Mouse (Mus musculus) midbrain, embryonic 12.5 days (tissue): ENCODE data around the gene Morn4. TPM values are rescaled to one million over a fixed set of nuclear protein-coding genes. Genes with fewer than 3 reads are reported as not detected.
A peak's percentile ranks its signal among the peaks of the same experiment; 100 is the strongest.

Source experiments
- ATAC-seq: fragments of 200-750 bp; cut with Nextera tagmentation; 2 replicates; pipeline ENCODE4 v1.8.0; 2017; ENCODE audit warnings: low read depth, moderate TSS enrichment, moderate library complexity; ENCODE audit not compliant: low FRiP score
- H3K27ac ChIP-seq: fragments of 300-500 bp; sonication (generic); replicated peaks from 2 replicates; pipeline ENCODE4 v1.5.1; 2016; ENCODE audit warnings: mild to moderate bottlenecking
- H3K27me3 ChIP-seq: fragments of 300-500 bp; sonication (generic); 2 replicates; pipeline ENCODE4 v1.6.1; 2016; ENCODE audit warnings: mild to moderate bottlenecking
- H3K36me3 ChIP-seq: fragments of 300-500 bp; sonication (generic); 2 replicates; pipeline ENCODE4 v1.6.1; 2016
- H3K4me1 ChIP-seq: fragments of 300-500 bp; sonication (generic); 2 replicates; pipeline ENCODE4 v1.6.1; 2016
- H3K4me2 ChIP-seq: fragments of 300-500 bp; sonication (generic); replicated peaks from 2 replicates; pipeline ENCODE4 v1.6.1; 2016; ENCODE audit warnings: mild to moderate bottlenecking, moderate library complexity
- H3K4me3 ChIP-seq: fragments of 300-500 bp; sonication (generic); 2 replicates; pipeline ENCODE4 v1.5.1; 2016; ENCODE audit warnings: mild to moderate bottlenecking
- H3K9ac ChIP-seq: fragments of 300-500 bp; sonication (generic); replicated peaks from 2 replicates; pipeline ENCODE4 v1.6.1; 2016; ENCODE audit warnings: mild to moderate bottlenecking, moderate library complexity
- H3K9me3 ChIP-seq: fragments of 300-500 bp; sonication (generic); 2 replicates; pipeline ENCODE4 v1.6.1; 2016; ENCODE audit warnings: mild to moderate bottlenecking
- WGBS: fragments of 180-500 bp; shearing (Covaris S2); methylation state at CpG from one replicate; pipeline ENCODE4 v1.1.7; 2016; 5-methylcytosine and 5-hydroxymethylcytosine counted together
- polyA plus RNA-seq: library from polyadenylated mRNA; unstranded; fragments of >200 nt; fragmentation: Nextera tagmentation; extraction: Ambion mirVana; gene quantifications from 2 replicates; pipeline ENCODE4 v1.2.1, GENCODE M21; 2016

The Morn4 gene
- polyA plus RNA-seq, 1 experiment from 2014 or later: 80.5 TPM

DNA sequence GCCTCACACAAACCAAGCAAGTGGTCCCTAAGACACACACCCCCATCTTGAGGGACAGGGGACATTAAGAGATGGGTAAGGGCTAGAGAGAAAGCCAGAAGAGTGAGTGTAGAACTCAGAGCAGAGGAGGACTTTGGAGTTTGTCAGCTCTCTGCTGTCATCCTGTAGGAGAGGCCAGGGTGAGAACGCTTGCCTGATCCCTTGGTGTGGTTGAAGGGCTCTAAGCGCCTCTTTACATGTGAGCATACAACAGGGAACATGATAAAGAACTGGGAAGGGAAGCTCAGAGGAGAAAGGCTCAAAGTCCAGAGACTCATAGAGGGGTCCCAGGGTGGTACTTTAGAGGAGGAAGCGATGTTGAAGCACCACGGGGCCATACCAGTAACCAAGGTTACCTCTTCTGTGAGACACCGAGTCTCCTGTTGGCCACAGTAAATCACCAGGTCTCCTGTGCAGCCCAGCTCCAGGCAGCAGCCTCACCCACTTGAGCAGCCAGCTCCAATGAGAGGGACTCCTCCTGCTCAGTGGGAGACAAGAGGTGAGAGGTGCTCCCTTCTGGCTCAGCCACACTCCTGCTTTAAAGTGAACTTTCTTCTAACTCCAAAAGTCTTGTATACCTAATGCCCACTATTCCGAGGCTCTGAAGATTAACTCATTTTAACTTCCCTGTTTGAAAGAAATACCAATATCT is 29.3 kb downstream of the Morn4 start:
- H3K4me2 ChIP-seq: no peak overlapping the region
- no peak overlapping the region for H3K27ac ChIP-seq
- no peaks in the 10 kb centered on the region for H3K9me3 ChIP-seq
- H3K27me3 ChIP-seq: no peaks in the 10 kb centered on the region
- WGBS: 80% methylated on average over 6 of the region's 6 CpGs
- no peak overlapping the region for H3K9ac ChIP-seq
- H3K4me1 ChIP-seq: no peaks in the 10 kb centered on the region
- ATAC-seq: no peak
- H3K36me3 ChIP-seq: no peaks in the 10 kb centered on the region
- H3K4me3 ChIP-seq: no peak overlapping the region

DNA sequence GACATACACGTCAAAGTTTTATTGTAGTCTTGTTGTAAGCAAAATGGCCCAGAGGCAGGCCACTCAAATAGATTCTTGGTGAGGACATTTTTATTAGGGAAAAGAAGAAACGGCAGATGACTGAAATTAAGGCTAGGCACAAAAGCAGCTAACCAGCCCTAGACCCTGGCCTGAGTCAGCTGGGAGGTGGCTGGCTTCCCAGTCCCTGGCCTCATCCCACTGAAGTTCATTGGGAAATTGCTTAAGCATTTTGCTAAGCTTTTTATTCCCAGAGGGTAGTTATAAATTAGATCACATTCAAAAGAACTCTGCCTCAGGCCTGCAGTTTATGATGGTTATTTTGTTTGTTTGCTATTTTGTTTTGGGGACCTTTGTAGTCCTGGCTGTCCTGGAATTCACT is 30.3 kb downstream of the Morn4 start:
- Histone ChIP-seq H3K9me3 (no peaks in the 10 kb centered on the region), H3K9ac (no peak overlapping the region), H3K27ac (no peak overlapping the region), H3K4me1 (no peaks in the 10 kb centered on the region), H3K4me3 (no peak overlapping the region), H3K36me3 (no peaks in the 10 kb centered on the region), H3K4me2 (no peak overlapping the region), H3K27me3 (no peaks in the 10 kb centered on the region)
- 86% methylated on average over 2 of the region's 2 CpGs for WGBS
- ATAC-seq: no peak

DNA sequence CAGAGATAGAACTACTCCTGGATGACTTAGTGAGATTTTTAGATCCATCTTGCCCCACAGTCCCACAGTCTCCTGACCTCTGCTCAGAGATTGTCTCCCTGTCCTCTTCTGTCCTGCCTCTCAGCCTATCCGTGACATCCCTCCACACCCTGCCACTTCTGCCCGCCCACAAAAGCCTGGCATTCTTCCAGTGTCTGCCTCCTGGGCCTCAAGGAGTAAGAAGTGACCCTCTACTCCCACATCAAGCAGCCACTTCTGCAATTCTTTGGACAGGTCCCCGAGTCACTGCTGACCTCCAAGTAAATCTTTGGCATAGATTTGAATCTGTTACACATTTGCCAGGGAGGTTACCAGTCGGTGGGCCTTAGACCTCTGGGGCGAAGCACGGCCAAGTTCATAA is 31.9 kb downstream of the Morn4 start:
- 84% methylated on average over 6 of the region's 6 CpGs for WGBS
- Histone ChIP-seq H3K9ac (no peak overlapping the region), H3K4me2 (no peak overlapping the region), H3K27ac (no peak overlapping the region), H3K9me3 (no peaks in the 10 kb centered on the region), H3K27me3 (no peaks in the 10 kb centered on the region), H3K4me3 (no peak overlapping the region), H3K36me3 (no peaks in the 10 kb centered on the region), H3K4me1 (no peaks in the 10 kb centered on the region)
- ATAC-seq: no peak

DNA sequence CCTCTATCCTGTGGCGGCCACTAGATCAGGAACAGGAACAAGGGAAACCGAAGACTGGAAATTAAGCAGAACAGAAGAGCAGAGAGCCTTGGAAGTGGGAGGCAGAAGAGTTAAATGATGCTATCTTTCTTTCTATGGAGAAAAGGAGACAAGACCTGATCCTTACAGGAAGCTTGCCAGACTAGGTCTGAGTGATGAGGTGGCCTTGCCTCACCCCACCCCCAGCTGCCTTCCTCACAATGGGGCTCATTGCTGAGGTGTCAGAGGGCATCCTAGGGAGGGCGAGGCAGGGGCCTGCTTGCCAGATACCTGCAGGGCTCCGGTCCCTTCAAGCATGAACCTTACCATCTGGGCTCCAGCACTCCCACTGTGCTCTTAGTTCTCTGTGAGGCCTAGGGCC is 34.2 kb downstream of the Morn4 start, which contains the start of gene 4933411K16Rik:
Gene 4933411K16Rik (plus strand): TSS at position 301 of the 400 bp plus-strand sequence.
- no peak within 1 kb of the TSS for H3K4me3 ChIP-seq
- H3K4me2 ChIP-seq: no peak within 1 kb of the TSS
- no peak within 1 kb of the TSS for H3K9ac ChIP-seq
- no peaks in the 10 kb centered on the region for H3K4me1 ChIP-seq
- no peak for ATAC-seq
- H3K9me3 ChIP-seq: no peaks in the 10 kb centered on the region
- no peaks in the 10 kb centered on the region for H3K27me3 ChIP-seq
- no peak within 1 kb of the TSS for H3K27ac ChIP-seq
- WGBS: 73% methylated on average over 4 of the region's 4 CpGs
- no peaks in the 10 kb centered on the region for H3K36me3 ChIP-seq

DNA sequence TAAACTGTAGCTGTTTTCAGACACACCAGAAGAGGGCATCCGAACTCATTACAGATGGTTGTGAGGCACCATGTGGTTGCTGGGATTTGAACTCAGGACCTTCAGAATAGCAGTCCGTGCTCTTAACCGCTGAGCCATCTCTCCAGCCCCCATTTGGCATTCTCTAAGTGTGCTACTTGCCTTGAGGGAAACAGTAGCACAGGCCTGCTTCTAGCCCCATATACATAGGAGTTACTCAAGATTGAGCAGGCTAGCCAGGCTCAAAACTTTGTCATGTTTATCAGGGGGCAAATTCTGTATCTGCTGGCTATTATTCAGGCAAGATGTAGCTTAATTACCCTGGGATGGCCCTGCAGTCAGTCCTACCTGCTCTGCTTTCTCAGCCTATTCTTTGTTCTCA is 34.8 kb downstream of the Morn4 start:
- H3K36me3 ChIP-seq: no peaks in the 10 kb centered on the region
- H3K4me3 ChIP-seq: no peak overlapping the region
- H3K9me3 ChIP-seq: no peaks in the 10 kb centered on the region
- H3K4me2 ChIP-seq: no peak overlapping the region
- H3K4me1 ChIP-seq: no peaks in the 10 kb centered on the region
- ATAC-seq: no peak
- no peak overlapping the region for H3K9ac ChIP-seq
- 85% methylated on average over 3 of the region's 3 CpGs for WGBS
- no peak overlapping the region for H3K27ac ChIP-seq
- no peaks in the 10 kb centered on the region for H3K27me3 ChIP-seq

DNA sequence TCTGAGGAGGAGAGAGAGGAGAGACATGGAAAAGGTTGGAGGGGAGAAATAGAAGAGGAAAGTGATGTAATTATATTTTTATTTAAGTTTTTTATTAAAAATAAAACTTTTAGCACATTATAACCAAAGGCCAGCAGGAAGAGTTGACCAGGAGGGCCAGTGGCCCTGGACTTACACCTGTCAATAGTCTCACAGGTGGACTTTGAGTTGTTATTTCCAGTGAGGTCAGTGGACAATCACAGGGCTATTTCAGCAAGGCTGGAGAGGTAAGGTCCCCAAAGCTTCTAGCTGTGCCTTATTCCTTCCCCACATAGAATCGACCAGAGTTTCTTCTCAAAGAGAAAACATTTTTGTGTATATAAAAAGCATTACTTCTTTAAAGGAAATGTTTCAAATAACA is 35.9 kb downstream of the Morn4 start:
- Histone ChIP-seq H3K4me3 (no peak overlapping the region), H3K36me3 (no peaks in the 10 kb centered on the region), H3K4me2 (no peak overlapping the region), H3K9me3 (no peaks in the 10 kb centered on the region), H3K27ac (no peak overlapping the region), H3K9ac (no peak overlapping the region), H3K4me1 (peaks cover 6% of the 10 kb centered on the region), H3K27me3 (no peaks in the 10 kb centered on the region)
- ATAC-seq: no peak
- WGBS: 87% methylated on average over 1 of the region's 1 CpGs

DNA sequence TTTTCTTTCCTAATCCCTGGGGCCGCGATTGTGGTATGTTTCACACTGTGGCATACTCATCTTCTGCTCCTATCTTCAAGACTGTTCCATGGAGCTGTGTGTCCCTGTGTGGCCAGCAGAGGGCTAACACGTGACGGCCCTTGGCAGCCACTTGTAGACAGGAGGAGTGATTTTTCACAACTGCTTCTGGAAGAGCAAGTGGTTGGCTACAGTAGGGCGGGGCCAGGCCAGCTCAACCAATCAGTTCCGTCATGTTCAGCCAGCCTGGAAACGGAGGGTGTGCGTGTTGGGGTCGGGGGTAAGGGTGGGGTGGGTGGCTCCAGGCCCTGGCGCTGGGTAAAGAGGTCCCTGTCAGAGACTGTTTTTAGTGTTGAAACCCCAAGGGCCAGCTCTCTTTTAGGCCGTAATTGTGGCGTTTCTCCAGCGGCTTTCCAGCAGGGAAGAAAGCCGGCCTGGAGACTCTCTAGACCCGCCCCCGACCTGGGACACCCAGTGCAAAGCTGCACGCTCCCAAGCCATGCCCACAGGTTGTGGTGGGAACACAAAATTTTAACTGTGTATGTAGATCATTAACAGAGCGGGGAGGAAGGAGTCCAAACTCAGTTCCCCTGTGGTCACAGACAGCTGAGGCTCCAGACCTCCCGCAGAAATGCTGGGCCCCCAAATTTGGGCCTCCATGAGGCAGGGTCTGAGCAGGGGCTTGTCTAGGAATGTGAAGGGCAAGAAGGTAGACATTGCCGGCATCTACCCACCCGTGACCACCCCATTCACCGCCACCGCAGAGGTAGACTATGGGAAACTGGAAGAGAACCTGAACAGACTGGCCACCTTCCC is 40.7 kb downstream of the Morn4 start, which contains the start of gene Hoga1:
Gene Hoga1 (plus strand): TSS at position 342 of the 834 bp plus-strand sequence.
- Histone ChIP-seq H3K4me2 (peak within 1 kb of the TSS; percentile 45), H3K4me1 (peaks cover 6% of the 10 kb centered on the region), H3K27ac (no peak within 1 kb of the TSS), H3K9ac (no peak within 1 kb of the TSS), H3K4me3 (peak within 1 kb of the TSS; percentile 27), H3K27me3 (peaks cover 3% of the 10 kb centered on the region; the same call in 1 of the 2 replicates), H3K9me3 (no peaks in the 10 kb centered on the region), H3K36me3 (no peaks in the 10 kb centered on the region)
- WGBS: 25% methylated on average over 23 of the region's 23 CpGs
- ATAC-seq: peak; percentile 79

DNA sequence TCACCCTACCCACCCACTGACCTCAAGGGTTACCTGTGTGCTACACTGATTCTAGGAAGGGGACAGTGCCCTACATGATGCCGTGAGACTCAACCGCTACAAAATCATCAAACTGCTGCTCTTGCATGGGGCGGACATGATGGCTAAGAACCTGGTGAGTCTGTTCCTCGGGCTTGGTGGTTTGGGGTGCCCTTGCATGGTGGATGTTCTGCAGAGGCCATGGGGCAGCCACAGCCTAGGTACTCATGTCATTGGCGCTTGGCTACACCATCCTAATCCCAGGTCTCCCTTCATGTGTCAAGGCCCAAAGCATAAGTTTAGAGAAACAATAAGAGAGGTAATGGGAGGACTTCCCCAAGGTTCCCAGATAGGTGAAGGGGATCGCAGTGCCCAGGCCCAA is 42.2 kb downstream of the Morn4 start:
- Histone ChIP-seq H3K4me2 (no peak overlapping the region), H3K9ac (no peak overlapping the region), H3K9me3 (no peaks in the 10 kb centered on the region), H3K27me3 (peaks cover 10% of the 10 kb centered on the region; the same call in 1 of the 2 replicates), H3K4me1 (peaks cover 6% of the 10 kb centered on the region), H3K4me3 (no peak overlapping the region), H3K36me3 (no peaks in the 10 kb centered on the region), H3K27ac (no peak overlapping the region)
- ATAC-seq: no peak
- WGBS: 94% methylated on average over 6 of the region's 6 CpGs

DNA sequence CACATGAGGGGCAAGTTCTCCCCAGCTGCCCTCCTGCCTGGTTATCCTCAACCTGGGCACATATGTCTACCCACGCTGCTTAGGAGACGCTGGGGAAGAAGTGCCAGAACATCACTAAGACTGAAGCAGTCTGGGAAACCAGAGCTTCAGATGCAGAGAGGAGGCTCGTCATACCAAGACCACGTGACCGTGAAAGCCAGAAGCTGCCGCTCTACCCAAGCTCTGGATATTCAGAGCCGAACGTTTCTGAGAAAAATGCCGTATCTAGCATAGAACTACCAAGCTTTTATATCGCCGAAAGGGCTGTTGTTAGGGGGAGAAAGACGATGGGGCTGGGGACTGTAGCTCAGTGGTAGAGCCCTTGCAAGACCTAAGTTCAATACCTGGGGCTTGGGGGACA is 47.8 kb downstream of the Morn4 start:
- no peak overlapping the region for H3K27ac ChIP-seq
- 0 out of 2 replicates have a peak, but pooled peaks cover 6% of the 10 kb centered on the region for H3K36me3 ChIP-seq
- H3K4me1 ChIP-seq: no peaks in the 10 kb centered on the region
- H3K27me3 ChIP-seq: 0 out of 2 replicates have a peak, but pooled peaks cover 7% of the 10 kb centered on the region
- H3K4me2 ChIP-seq: no peak overlapping the region
- H3K4me3 ChIP-seq: no peak overlapping the region
- WGBS: 91% methylated on average over 12 of the region's 12 CpGs
- ATAC-seq: no peak
- H3K9me3 ChIP-seq: no peaks in the 10 kb centered on the region
- H3K9ac ChIP-seq: no peak overlapping the region

DNA sequence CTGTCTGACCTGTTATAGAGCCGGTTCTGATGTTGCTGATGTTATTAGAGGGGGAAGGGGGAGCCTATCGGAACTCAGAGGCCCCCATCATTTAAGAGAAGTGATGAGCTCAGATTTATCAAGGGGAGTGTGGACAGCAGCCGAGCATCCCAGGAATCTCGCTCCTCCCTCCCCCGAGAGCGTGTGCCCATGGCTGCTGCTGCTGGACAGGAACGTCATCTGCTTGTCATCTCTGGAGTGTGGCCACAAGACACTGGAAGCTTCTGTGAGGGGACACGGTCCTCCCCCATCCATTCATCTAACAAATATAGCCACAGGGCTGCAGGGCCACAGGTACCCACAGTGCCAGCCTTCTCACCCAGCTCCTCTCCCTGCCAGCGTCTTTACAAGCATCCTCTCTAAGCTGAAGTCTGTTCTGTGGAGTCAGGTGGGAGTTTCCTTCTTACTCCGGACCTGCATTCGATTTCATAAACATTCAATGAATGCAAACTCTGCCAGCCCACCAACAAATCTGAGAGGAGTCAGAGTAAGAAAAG is 48.9 kb downstream of the Morn4 start:
- H3K36me3 ChIP-seq: 0 out of 2 replicates have a peak, but pooled peaks cover 6% of the 10 kb centered on the region
- H3K27ac ChIP-seq: no peak overlapping the region
- no peak overlapping the region for H3K4me2 ChIP-seq
- no peak overlapping the region for H3K4me3 ChIP-seq
- H3K27me3 ChIP-seq: 0 out of 2 replicates have a peak, but pooled peaks cover 7% of the 10 kb centered on the region
- ATAC-seq: no peak
- no peaks in the 10 kb centered on the region for H3K4me1 ChIP-seq
- no peaks in the 10 kb centered on the region for H3K9me3 ChIP-seq
- WGBS: 83% methylated on average over 11 of the region's 11 CpGs
- no peak overlapping the region for H3K9ac ChIP-seq

DNA sequence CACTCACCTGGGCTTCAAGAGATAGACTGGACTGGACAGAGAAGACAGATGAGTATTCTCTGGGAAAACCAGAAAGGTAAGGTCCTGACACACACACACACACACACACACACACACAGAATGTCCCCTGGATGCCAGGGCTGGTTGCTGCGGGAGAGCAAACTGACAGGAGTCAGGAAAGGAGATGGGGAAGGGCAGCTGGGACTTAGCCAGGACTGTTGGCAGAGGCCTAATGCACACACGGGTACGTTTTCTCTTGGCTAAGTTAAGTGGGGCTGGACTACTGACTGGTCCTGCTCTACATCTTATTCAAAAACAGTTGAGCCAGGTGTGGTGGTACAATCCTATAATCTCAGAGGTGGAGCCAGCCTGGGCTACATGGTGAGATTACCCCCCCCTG is 49.8 kb downstream of the Morn4 start:
- no peak overlapping the region for H3K4me3 ChIP-seq
- 91% methylated on average over 3 of the region's 3 CpGs for WGBS

More for the DNA sequence above, 49.8 kb downstream of the Morn4 start:
- ATAC-seq: no peak
- Histone ChIP-seq H3K27ac (no peak overlapping the region), H3K4me1 (no peaks in the 10 kb centered on the region), H3K27me3 (0 out of 2 replicates have a peak, but pooled peaks cover 7% of the 10 kb centered on the region), H3K36me3 (0 out of 2 replicates have a peak, but pooled peaks cover 6% of the 10 kb centered on the region), H3K9me3 (no peaks in the 10 kb centered on the region), H3K4me2 (no peak overlapping the region), H3K9ac (no peak overlapping the region)
